ENCODE assay signal across 8 mouse cellular contexts in the genomic region with DNA sequence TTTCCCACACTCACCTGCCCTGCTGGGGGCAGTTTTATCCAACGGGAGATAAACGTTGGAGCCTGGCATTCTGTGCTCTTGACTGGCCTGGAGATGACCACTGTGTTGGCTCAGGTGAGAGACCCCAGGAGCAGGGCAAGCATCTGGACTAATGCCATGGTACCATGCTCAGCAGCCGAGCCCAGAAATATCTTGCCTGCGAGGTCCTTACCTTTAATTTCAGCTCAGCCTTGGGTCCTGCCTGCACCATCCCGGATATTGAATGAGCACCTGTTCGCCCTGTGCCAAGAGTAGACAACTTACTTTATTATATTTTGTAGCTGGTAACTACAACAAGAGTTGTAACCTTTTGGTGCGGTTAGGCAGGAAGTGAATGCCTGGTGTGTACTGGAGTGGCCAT. TPM values are rescaled to one million over a fixed set of nuclear protein-coding genes. Genes with fewer than 3 reads are reported as not detected.
DNase-seq lines count a peak whose midpoint lies in the region; ATAC-seq and TF ChIP-seq lines count a peak whose summit lies in the region.

No protein-coding gene starts in this region.

- 3% methylated on average over 7 of the region's 7 CpGs for WGBS in thymus, adult 2 months
- 47% methylated on average over 7 of the region's 7 CpGs for WGBS in limb, embryonic 11.5 days
- 47% methylated on average over 7 of the region's 7 CpGs for WGBS in neural tube, embryonic 12.5 days

- peak; percentile 35 for DNase-seq in thymus, adult 2 months
- no peak for DNase-seq in thymus, postnatal 4 days
- DNase-seq in limb, embryonic 11.5 days (ENCODE audit: low spot score) = no peak
- DNase-seq in retina, embryonic 14.5 days (ENCODE audit: low spot score) = no peak
- DNase-seq in cerebellum, adult 9-11 months = no peak
- DNase-seq in left cerebral cortex, adult 18-20 months (ENCODE audit: low spot score in 2 of 2) = no peak

- ATAC-seq in limb, embryonic 11.5 days (ENCODE audit: insufficient number of reproducible peaks, low FRiP score, low TSS enrichment, low read depth) = no peak
- peak; percentile 39 for ATAC-seq in neural tube, embryonic 12.5 days (ENCODE audit: low FRiP score, low read depth)

- peak overlapping the region; percentile 74 for H3K27ac ChIP-seq in thymus, adult 2 months (ENCODE audit: control insufficient read depth, insufficient read depth, low read length)
- peak overlapping the region; percentile 5; the same call in 1 of the 2 replicates for H3K27ac ChIP-seq in embryonic fibroblast, embryonic 13.5 days (ENCODE audit: insufficient read depth, low read length)
- H3K27ac ChIP-seq in limb, embryonic 11.5 days (replicated peaks; ENCODE audit: low read depth, low read length) = no peak overlapping the region; the same call in 1 of the 2 replicates
- no peak overlapping the region for H3K27ac ChIP-seq in neural tube, embryonic 12.5 days

- no peak for TF ChIP-seq CTCF in thymus, adult 2 months (IDR thresholded peaks at IDR 0.05; ENCODE audit: borderline replicate concordance, control insufficient read depth, extremely low read depth, insufficient read depth, low read length, poor library complexity)
- TF ChIP-seq CTCF in embryonic fibroblast, embryonic 13.5 days (IDR thresholded peaks at IDR 0.05; ENCODE audit: borderline replicate concordance, insufficient read depth, low read length) = no peak

- no peaks in the 10 kb centered on the region; the same call in 1 of the 2 replicates for H3K36me3 ChIP-seq in thymus, adult 2 months (ENCODE audit: control insufficient read depth, insufficient read depth, low read length)
- peaks cover 15% of the 10 kb centered on the region; the same call in 1 of the 2 replicates for H3K36me3 ChIP-seq in limb, embryonic 11.5 days (ENCODE audit: control insufficient read depth, insufficient read depth, low read length)
- H3K36me3 ChIP-seq in neural tube, embryonic 12.5 days = peaks cover 30% of the 10 kb centered on the region

- no peaks in the 10 kb centered on the region; the same call in 1 of the 2 replicates for H3K9me3 ChIP-seq in limb, embryonic 11.5 days (ENCODE audit: control insufficient read depth, low read length)
- no peaks in the 10 kb centered on the region for H3K9me3 ChIP-seq in neural tube, embryonic 12.5 days

- peak overlapping the region; percentile 90 for H3K9ac ChIP-seq in limb, embryonic 11.5 days (ENCODE audit: low read length)
- peak overlapping the region; percentile 76 for H3K9ac ChIP-seq in neural tube, embryonic 12.5 days

- peak overlapping the region; percentile 81 for H3K4me2 ChIP-seq in limb, embryonic 11.5 days (ENCODE audit: low read depth, severe bottlenecking)
- peak overlapping the region; percentile 70 for H3K4me2 ChIP-seq in neural tube, embryonic 12.5 days (replicated peaks)

- H3K4me1 ChIP-seq in thymus, adult 2 months (replicated peaks; ENCODE audit: control insufficient read depth, insufficient read depth, low read length) = peaks cover 15% of the 10 kb centered on the region
- H3K4me1 ChIP-seq in embryonic fibroblast, embryonic 13.5 days (ENCODE audit: control insufficient read depth, insufficient read depth, low read length) = 0 out of 2 replicates have a peak, but pooled peaks cover 2% of the 10 kb centered on the region
- peaks cover 11% of the 10 kb centered on the region for H3K4me1 ChIP-seq in limb, embryonic 11.5 days (ENCODE audit: control insufficient read depth, insufficient read depth, low read length)
- peaks cover 11% of the 10 kb centered on the region; the same call in 1 of the 2 replicates for H3K4me1 ChIP-seq in neural tube, embryonic 12.5 days

- no peaks in the 10 kb centered on the region for H3K27me3 ChIP-seq in thymus, adult 2 months (ENCODE audit: control insufficient read depth, insufficient read depth, low read length)
- H3K27me3 ChIP-seq in limb, embryonic 11.5 days (ENCODE audit: control insufficient read depth, insufficient read depth, low read length) = no peaks in the 10 kb centered on the region
- H3K27me3 ChIP-seq in neural tube, embryonic 12.5 days (replicated peaks) = no peaks in the 10 kb centered on the region

- TF ChIP-seq POLR2A in thymus, adult 2 months (IDR thresholded peaks at IDR 0.05; ENCODE audit: control insufficient read depth, extremely low read depth, insufficient read depth, low read length, poor library complexity) = no peak
- TF ChIP-seq POLR2A in embryonic fibroblast, embryonic 13.5 days (IDR thresholded peaks at IDR 0.05; ENCODE audit: low read depth, low read length) = no peak

- peak overlapping the region; percentile 86 for H3K4me3 ChIP-seq in thymus, adult 2 months (ENCODE audit: control insufficient read depth, insufficient read depth, low read length)
- H3K4me3 ChIP-seq in embryonic fibroblast, embryonic 13.5 days (ENCODE audit: insufficient read depth, low read length) = peak overlapping the region; percentile 62
- H3K4me3 ChIP-seq in limb, embryonic 11.5 days (ENCODE audit: low read depth, low read length) = peak overlapping the region; percentile 71
- H3K4me3 ChIP-seq in neural tube, embryonic 12.5 days = peak overlapping the region; percentile 67

RNA-seq across cellular contexts. Expression of a gene that starts 0.9 kb away (rescaled TPM):
- polyA plus RNA-seq in thymus, adult 2 months (2012; rRNA removed) = not detected in 2 replicates
- polyA plus RNA-seq in embryonic fibroblast, embryonic 13.5 days (2011; ENCODE audit: insufficient read length, low read depth, missing spikeins) = 31.7 and 53.4 TPM in 2 replicates
- polyA plus RNA-seq in limb, embryonic 11.5 days (2014; fragmentation: Nextera tagmentation; extraction: Ambion mirVana) = 2.3 TPM in 1 of 2 replicates, not detected in the other
- 7.6 and 11.0 TPM in 2 replicates for polyA plus RNA-seq in neural tube, embryonic 12.5 days (2016; fragmentation: Nextera tagmentation; extraction: Ambion mirVana)
- 10 to 100 TPM; 12.9 to 13.0 TPM for total RNA-seq in left cerebral cortex, adult 18-20 months (2021)

RNA-seq across cellular contexts. Expression of a gene that starts 1.0 kb away (rescaled TPM):
- 236 and 248 TPM in 2 replicates for polyA plus RNA-seq in thymus, adult 2 months (2012; rRNA removed)
- polyA plus RNA-seq in embryonic fibroblast, embryonic 13.5 days (2011; ENCODE audit: insufficient read length, low read depth, missing spikeins) = 130 and 167 TPM in 2 replicates
- 340 and 351 TPM in 2 replicates for polyA plus RNA-seq in limb, embryonic 11.5 days (2014; fragmentation: Nextera tagmentation; extraction: Ambion mirVana)
- 288 and 299 TPM in 2 replicates for polyA plus RNA-seq in neural tube, embryonic 12.5 days (2016; fragmentation: Nextera tagmentation; extraction: Ambion mirVana)
- 100 to 1,000 TPM; 165 to 172 TPM for total RNA-seq in left cerebral cortex, adult 18-20 months (2021)

RNA-seq across cellular contexts. Expression of a gene that starts 15.2 kb away (rescaled TPM):
- polyA plus RNA-seq in thymus, adult 2 months (2012; rRNA removed) = 52.0 and 52.6 TPM in 2 replicates
- polyA plus RNA-seq in embryonic fibroblast, embryonic 13.5 days (2011; ENCODE audit: insufficient read length, low read depth, missing spikeins) = 62.1 and 63.8 TPM in 2 replicates
- polyA plus RNA-seq in limb, embryonic 11.5 days (2014; fragmentation: Nextera tagmentation; extraction: Ambion mirVana) = 52.3 and 52.6 TPM in 2 replicates
- polyA plus RNA-seq in neural tube, embryonic 12.5 days (2016; fragmentation: Nextera tagmentation; extraction: Ambion mirVana) = 90.9 and 93.7 TPM in 2 replicates
- 10 to 100 TPM; 46.1 to 53.8 TPM for total RNA-seq in left cerebral cortex, adult 18-20 months (2021)

RNA-seq across cellular contexts. Expression of a gene that starts 25.3 kb away (rescaled TPM):
- 103 and 129 TPM in 2 replicates for polyA plus RNA-seq in thymus, adult 2 months (2012; rRNA removed)
- polyA plus RNA-seq in embryonic fibroblast, embryonic 13.5 days (2011; ENCODE audit: insufficient read length, low read depth, missing spikeins) = 138 and 151 TPM in 2 replicates
- polyA plus RNA-seq in limb, embryonic 11.5 days (2014; fragmentation: Nextera tagmentation; extraction: Ambion mirVana) = 75.5 and 84.6 TPM in 2 replicates
- polyA plus RNA-seq in neural tube, embryonic 12.5 days (2016; fragmentation: Nextera tagmentation; extraction: Ambion mirVana) = 67.8 and 71.1 TPM in 2 replicates
- total RNA-seq in left cerebral cortex, adult 18-20 months (2021) = 10 to 100 TPM; 67.0 to 72.0 TPM

Comparison
In these comparisons a context has a peak if more than half of its experiments do, and no peak if none do; other contexts are left out.
1. H3K27ac ChIP-seq: peak in thymus, adult 2 months (single experiment) and embryonic fibroblast, embryonic 13.5 days (single experiment); none in limb, embryonic 11.5 days (single experiment) and neural tube, embryonic 12.5 days (single experiment).
2. Peak in every context shown above with its lines, with median percentiles within 50 percentile points of each other: H3K4me3 ChIP-seq.